Mouse (Mus musculus) naive thymus-derived CD4-positive, alpha-beta T cell, adult 5 months (primary cell): ENCODE results near the gene Zfp846. TPM values are rescaled to one million over a fixed set of nuclear protein-coding genes. Genes with fewer than 3 reads are reported as not detected.

Experiments
- polyA plus RNA-seq: library from polyadenylated mRNA; unstranded; fragments of 100-300 nt; shearing (Covaris generic); gene quantifications from one replicate; pipeline ENCODE4 v1.2.1, GENCODE M21; 2017

The Zfp846 gene
- 10.8 TPM for polyA plus RNA-seq

GRCm38 (mm10) chr9:20581175-20581634 is at the start of gene Zfp846:
Gene Zfp846, plus strand, starts transcription at chr9:20581291.

GRCm38 (mm10) chr9:20642101-20642895 is 61.2 kb downstream of the Zfp846 start, which contains the start of gene Ubl5:
Gene Ubl5, plus strand, starts transcription at chr9:20642878.

GRCm38 (mm10) chr9:20644360-20645081 is 63.4 kb downstream of the Zfp846 start, which contains the start of gene Fbxl12:
Gene Fbxl12, minus strand, starts transcription at chr9:20644767.

GRCm38 (mm10) chr9:20651602-20652259 is 70.6 kb downstream of the Zfp846 start, which contains the start of gene Pin1:
Gene Pin1, plus strand, starts transcription at chr9:20652095.

Other genes with a start within 250 kb of the Zfp846 start
- gene Olfr18, start 245.2 kb upstream of the Zfp846 start, polyA plus RNA-seq, result 0.30 TPM
- 26.3 TPM for gene Zfp560, start 196.1 kb upstream of the Zfp846 start, polyA plus RNA-seq
- 26.6 TPM for gene Zfp26, start 121.1 kb upstream of the Zfp846 start, polyA plus RNA-seq
- gene Zfp426, start 88.5 kb upstream of the Zfp846 start, polyA plus RNA-seq, result 6.2 TPM
- 40.5 TPM for gene Zfp266, start 59.9 kb upstream of the Zfp846 start, polyA plus RNA-seq
- 383 TPM for gene Ubl5, start 61.6 kb downstream of the Zfp846 start, polyA plus RNA-seq
- 108 TPM for gene Fbxl12, start 63.5 kb downstream of the Zfp846 start, polyA plus RNA-seq
- gene Pin1, start 70.8 kb downstream of the Zfp846 start, polyA plus RNA-seq, result 21.8 TPM
- gene Olfm2, start 165.1 kb downstream of the Zfp846 start, polyA plus RNA-seq, result 0.31 TPM
- gene Col5a3, start 233.8 kb downstream of the Zfp846 start, polyA plus RNA-seq, result not detected
- not detected for gene Rdh8, start 237.2 kb downstream of the Zfp846 start, polyA plus RNA-seq